Comparison of ENCODE assay signal across 8 mouse cellular contexts in genomic region chr13:98891443-98891842, GRCm38 (mm10). TPM values are rescaled to one million over a fixed set of nuclear protein-coding genes. Genes with fewer than 3 reads are reported as not detected.
DNase-seq lines count a peak whose midpoint lies in the region; ATAC-seq and TF ChIP-seq lines count a peak whose summit lies in the region.

No protein-coding gene starts in this region.

- peak overlapping the region; percentile 88 for H3K9ac ChIP-seq in lung, embryonic 15.5 days
- H3K9ac ChIP-seq in forebrain, embryonic 11.5 days (ENCODE audit: low read length): no peak overlapping the region
- no peak overlapping the region for H3K9ac ChIP-seq in limb, embryonic 12.5 days (replicated peaks)
- no peak overlapping the region for H3K9ac ChIP-seq in stomach, embryonic 14.5 days (replicated peaks; ENCODE audit: low read depth, low read length)

- peak overlapping the region; percentile 98; the same call in 1 of the 2 replicates for H3K27ac ChIP-seq in lung, embryonic 15.5 days
- H3K27ac ChIP-seq in forebrain, embryonic 11.5 days (ENCODE audit: low read depth, low read length): no peak overlapping the region
- H3K27ac ChIP-seq in limb, embryonic 12.5 days: peak overlapping the region; percentile 77
- no peak overlapping the region; the same call in 1 of the 2 replicates for H3K27ac ChIP-seq in stomach, embryonic 14.5 days (ENCODE audit: low read length)
- no peak overlapping the region for H3K27ac ChIP-seq in cerebellum, adult 2 months (ENCODE audit: insufficient read depth, low read length)

- peak overlapping the region; percentile 94 for H3K4me3 ChIP-seq in lung, embryonic 15.5 days
- H3K4me3 ChIP-seq in forebrain, embryonic 11.5 days (ENCODE audit: low read depth, low read length): peak overlapping the region; percentile 76
- H3K4me3 ChIP-seq in limb, embryonic 12.5 days (replicated peaks): peak overlapping the region; percentile 81
- peak overlapping the region; percentile 69; the same call in 1 of the 2 replicates for H3K4me3 ChIP-seq in stomach, embryonic 14.5 days (ENCODE audit: low read depth, low read length)
- H3K4me3 ChIP-seq in cerebellum, adult 2 months (replicated peaks; ENCODE audit: insufficient read depth, low read depth, low read length): no peak overlapping the region

- H3K36me3 ChIP-seq in lung, embryonic 15.5 days: peaks cover 15% of the 10 kb centered on the region
- H3K36me3 ChIP-seq in forebrain, embryonic 11.5 days (ENCODE audit: control insufficient read depth, insufficient read depth, low read length): no peaks in the 10 kb centered on the region
- peaks cover 26% of the 10 kb centered on the region for H3K36me3 ChIP-seq in limb, embryonic 12.5 days
- peaks cover 13% of the 10 kb centered on the region for H3K36me3 ChIP-seq in stomach, embryonic 14.5 days (ENCODE audit: control insufficient read depth, insufficient read depth, low read length)

- H3K9me3 ChIP-seq in lung, embryonic 15.5 days: no peaks in the 10 kb centered on the region
- H3K9me3 ChIP-seq in forebrain, embryonic 11.5 days (ENCODE audit: control insufficient read depth, low read length): no peaks in the 10 kb centered on the region
- H3K9me3 ChIP-seq in limb, embryonic 12.5 days: no peaks in the 10 kb centered on the region
- H3K9me3 ChIP-seq in stomach, embryonic 14.5 days (ENCODE audit: control insufficient read depth, low read depth, low read length): no peaks in the 10 kb centered on the region

- H3K27me3 ChIP-seq in lung, embryonic 15.5 days: no peaks in the 10 kb centered on the region
- H3K27me3 ChIP-seq in forebrain, embryonic 11.5 days (ENCODE audit: control insufficient read depth, insufficient read depth, low read length): no peaks in the 10 kb centered on the region
- H3K27me3 ChIP-seq in limb, embryonic 12.5 days: no peaks in the 10 kb centered on the region
- no peaks in the 10 kb centered on the region for H3K27me3 ChIP-seq in stomach, embryonic 14.5 days (ENCODE audit: control insufficient read depth, insufficient read depth, low read length)
- H3K27me3 ChIP-seq in cerebellum, adult 2 months (ENCODE audit: control insufficient read depth, insufficient read depth, low read length): no peaks in the 10 kb centered on the region

- H3K4me1 ChIP-seq in lung, embryonic 15.5 days: peaks cover 17% of the 10 kb centered on the region
- H3K4me1 ChIP-seq in forebrain, embryonic 11.5 days (replicated peaks; ENCODE audit: control insufficient read depth, insufficient read depth, low read length): peaks cover 6% of the 10 kb centered on the region
- peaks cover 30% of the 10 kb centered on the region for H3K4me1 ChIP-seq in limb, embryonic 12.5 days (replicated peaks)
- H3K4me1 ChIP-seq in stomach, embryonic 14.5 days (ENCODE audit: control insufficient read depth, insufficient read depth, low read length): peaks cover 20% of the 10 kb centered on the region; the same call in 1 of the 2 replicates
- peaks cover 7% of the 10 kb centered on the region for H3K4me1 ChIP-seq in cerebellum, adult 2 months (ENCODE audit: control insufficient read depth, insufficient read depth, low read length)

- TF ChIP-seq POLR2A in cerebellum, adult 2 months (IDR thresholded peaks at IDR 0.05; ENCODE audit: borderline replicate concordance, insufficient read depth, low read length): no peak

- no peak for TF ChIP-seq CTCF in cerebellum, adult 2 months (IDR thresholded peaks at IDR 0.05; ENCODE audit: borderline replicate concordance, insufficient read depth, low read depth, low read length)

- WGBS in lung, embryonic 15.5 days: 13% methylated on average over 8 of the region's 8 CpGs
- WGBS in forebrain, embryonic 11.5 days: 40% methylated on average over 8 of the region's 8 CpGs
- 13% methylated on average over 8 of the region's 8 CpGs for WGBS in limb, embryonic 12.5 days
- 15% methylated on average over 8 of the region's 8 CpGs for WGBS in stomach, embryonic 14.5 days
- WGBS in cerebellum, adult 2 months: 22% methylated on average over 8 of the region's 8 CpGs

- ATAC-seq in lung, embryonic 15.5 days (ENCODE audit: borderline replicate concordance, extremely low read depth, low FRiP score, low TSS enrichment): no peak
- no peak for ATAC-seq in forebrain, embryonic 11.5 days (replicated peaks; ENCODE audit: low FRiP score)
- no peak for ATAC-seq in limb, embryonic 12.5 days (ENCODE audit: insufficient number of reproducible peaks, insufficient read depth, low FRiP score, low TSS enrichment, low read depth)
- no peak for ATAC-seq in stomach, embryonic 14.5 days (ENCODE audit: insufficient number of reproducible peaks, insufficient read depth, low FRiP score, low read depth)

- peak overlapping the region; percentile 77 for H3K4me2 ChIP-seq in lung, embryonic 15.5 days
- H3K4me2 ChIP-seq in forebrain, embryonic 11.5 days (ENCODE audit: low read depth, low read length, severe bottlenecking): peak overlapping the region; percentile 71; the same call in 1 of the 2 replicates
- H3K4me2 ChIP-seq in limb, embryonic 12.5 days: peak overlapping the region; percentile 84
- peak overlapping the region; percentile 63 for H3K4me2 ChIP-seq in stomach, embryonic 14.5 days (replicated peaks; ENCODE audit: low read depth, low read length)

- no peak for DNase-seq in lung, postnatal 36 days
- DNase-seq in forebrain, embryonic 11.5 days (ENCODE audit: low spot score): no peak
- DNase-seq in retina, postnatal 1 day: no peak
- no peak for DNase-seq in right cerebral cortex, adult 2 months (ENCODE audit: low spot score in 2 of 2)
- DNase-seq in cerebellum, adult 2 months: no peak

RNA-seq across cellular contexts. Expression of gene Tnpo1, which starts 34.7 kb away (rescaled TPM):
- polyA plus RNA-seq in lung, embryonic 15.5 days (2015; fragmentation: Nextera tagmentation; extraction: Ambion mirVana): 61.9 and 62.1 TPM in 2 replicates
- 60.2 and 65.7 TPM in 2 replicates for polyA plus RNA-seq in forebrain, embryonic 11.5 days (2014; fragmentation: Nextera tagmentation; extraction: Ambion mirVana)
- polyA plus RNA-seq in limb, embryonic 12.5 days (2016; fragmentation: Nextera tagmentation; extraction: Ambion mirVana): 77.0 and 77.6 TPM in 2 replicates
- 74.6 and 75.1 TPM in 2 replicates for polyA plus RNA-seq in stomach, embryonic 14.5 days (2014; fragmentation: Nextera tagmentation; extraction: Ambion mirVana)
- 23.9 and 24.8 TPM in 2 replicates for polyA plus RNA-seq in cerebellum, adult 2 months (2012; rRNA removed)

Comparison
In these comparisons a context has a peak if more than half of its experiments do, and no peak if none do; other contexts are left out.
1. H3K27ac ChIP-seq: peak in lung, embryonic 15.5 days (single experiment) and limb, embryonic 12.5 days (single experiment); none in forebrain, embryonic 11.5 days (single experiment), stomach, embryonic 14.5 days (single experiment) and cerebellum, adult 2 months (single experiment).
2. Peak in every context shown above with its lines, with median percentiles within 50 percentile points of each other: H3K4me2 ChIP-seq.